Comparison of ENCODE assay signal across 10 mouse cellular contexts in genomic region chr2:166429918-166430317, GRCm38 (mm10).
DNase-seq lines count a peak whose midpoint lies in the region; ATAC-seq and TF ChIP-seq lines count a peak whose summit lies in the region.
"Had no signal": no experiment of that assay in that cellular context is flagged by ENCODE, and none has a peak within 500 bp of the region (broad histone marks: within the 10 kb centered on the region; RNA-seq: fewer than 3 reads in every experiment).

No protein-coding gene starts in this region.

- H3K9ac ChIP-seq in stomach, embryonic 15.5 days, result no peak overlapping the region
- no peak overlapping the region for H3K9ac ChIP-seq in stomach, postnatal 0 days (ENCODE audit: low read length)
- H3K9ac ChIP-seq: liver, embryonic 13.5 days had no signal

- H3K27me3 ChIP-seq in stomach, embryonic 15.5 days (replicated peaks), result no peaks in the 10 kb centered on the region
- H3K27me3 ChIP-seq in stomach, postnatal 0 days (ENCODE audit: control insufficient read depth, insufficient read depth, low read length), result no peaks in the 10 kb centered on the region
- H3K27me3 ChIP-seq: liver, embryonic 13.5 days had no signal

- WGBS in stomach, embryonic 15.5 days, result 22% methylated on average over 5 of the region's 5 CpGs
- WGBS in stomach, postnatal 0 days, result 23% methylated on average over 5 of the region's 5 CpGs

- H3K27ac ChIP-seq in stomach, embryonic 15.5 days, result peak overlapping the region; percentile 35
- H3K27ac ChIP-seq in stomach, postnatal 0 days (replicated peaks), result no peak overlapping the region
- H3K27ac ChIP-seq: liver, embryonic 13.5 days had no signal

- ATAC-seq in stomach, embryonic 15.5 days (ENCODE audit: insufficient read depth, low FRiP score, low read depth), result no peak
- ATAC-seq in stomach, postnatal 0 days (ENCODE audit: low FRiP score, low TSS enrichment), result no peak

- DNase-seq in stomach, postnatal 0 days (ENCODE audit: low spot score), result no peak
- peak; percentile 38 for DNase-seq in gastrocnemius, postnatal 14 days
- peak; percentile 25 for DNase-seq in heart, postnatal 25 days (ENCODE audit: low spot score)
- DNase-seq in adrenal gland, postnatal 14 days, result no peak
- no peak for DNase-seq in spleen, postnatal 14 days (ENCODE audit: low spot score in 2 of 2)
- no peak for DNase-seq in natural killer cell, adult 2 months (ENCODE audit: low spot score in 2 of 2)
- DNase-seq: layer of hippocampus, adult 9-11 months; liver, embryonic 13.5 days; thymus, postnatal 4 days had no signal

- no peaks in the 10 kb centered on the region for H3K9me3 ChIP-seq in stomach, embryonic 15.5 days
- H3K9me3 ChIP-seq in stomach, postnatal 0 days (ENCODE audit: control insufficient read depth, low read length), result no peaks in the 10 kb centered on the region
- H3K9me3 ChIP-seq: liver, embryonic 13.5 days had no signal

- no peak for TF ChIP-seq CTCF in stomach, postnatal 0 days (IDR thresholded peaks at IDR 0.05; ENCODE audit: low read depth)

- H3K4me2 ChIP-seq in stomach, embryonic 15.5 days, result no peak overlapping the region
- H3K4me2 ChIP-seq in stomach, postnatal 0 days (replicated peaks; ENCODE audit: low read depth), result no peak overlapping the region
- H3K4me2 ChIP-seq: liver, embryonic 13.5 days had no signal

- intact Hi-C loops in gastrocnemius, postnatal 14 days (cut with DNase I; ENCODE audit: low total_unique reads), result no loop called here
- intact Hi-C loops in heart, postnatal 25 days (cut with DNase I), result no loop called here

- TF ChIP-seq EP300 in stomach, postnatal 0 days (optimal IDR thresholded peaks at IDR 0.05), result no peak

- H3K4me3 ChIP-seq in stomach, embryonic 15.5 days (replicated peaks), result no peak overlapping the region
- H3K4me3 ChIP-seq in stomach, postnatal 0 days (ENCODE audit: low read depth, low read length), result no peak overlapping the region
- H3K4me3 ChIP-seq: liver, embryonic 13.5 days had no signal

- H3K36me3 ChIP-seq in stomach, embryonic 15.5 days, result no peaks in the 10 kb centered on the region
- H3K36me3 ChIP-seq in stomach, postnatal 0 days (ENCODE audit: control insufficient read depth, insufficient read depth, low read length), result no peaks in the 10 kb centered on the region
- H3K36me3 ChIP-seq: liver, embryonic 13.5 days had no signal

- peaks cover 51% of the 10 kb centered on the region for H3K4me1 ChIP-seq in stomach, embryonic 15.5 days
- H3K4me1 ChIP-seq in stomach, postnatal 0 days (replicated peaks; ENCODE audit: control insufficient read depth, insufficient read depth), result no peaks in the 10 kb centered on the region
- H3K4me1 ChIP-seq: liver, embryonic 13.5 days had no signal

Comparison
In these comparisons a context has a peak if more than half of its experiments do, and no peak if none do; other contexts are left out.
1. DNase-seq: peak in gastrocnemius, postnatal 14 days (single experiment) and heart, postnatal 25 days (single experiment); none in stomach, postnatal 0 days (single experiment), adrenal gland, postnatal 14 days (single experiment), spleen, postnatal 14 days (0 of 2) and natural killer cell, adult 2 months (0 of 2).